Mouse (Mus musculus) cerebellum, adult 11 months (tissue): Measurements from ENCODE around the gene Aire.

Source experiments
- DNase-seq: peaks from one replicate; pipeline ENCODE4 v3.0.0; 2022

Gene Aire

DNA sequence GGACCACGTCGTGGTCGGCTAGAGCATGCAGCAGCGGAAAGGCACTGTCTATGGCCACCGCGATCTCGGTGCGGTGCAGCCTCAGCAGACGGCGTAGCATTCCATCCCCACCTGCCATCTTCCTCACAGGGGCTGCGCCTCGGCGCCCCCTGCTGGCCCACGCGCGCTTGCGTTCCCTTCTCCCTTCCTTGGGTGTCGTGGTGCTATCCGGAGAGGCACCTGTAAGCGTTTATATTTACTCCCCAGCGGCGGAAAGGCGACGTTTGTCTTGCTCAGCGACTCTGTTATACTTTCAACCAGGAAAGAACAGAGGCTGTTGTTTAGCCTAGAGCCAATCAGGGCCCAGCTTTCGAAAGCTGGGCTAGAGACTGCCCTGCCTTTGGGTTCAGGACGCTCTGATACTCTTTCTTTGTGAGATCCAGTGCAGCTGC, at the start of gene Aire:
Gene Aire (minus strand): TSS at position 205 of the 431 bp plus-strand sequence.
- DNase-seq = peak; percentile 28

DNA sequence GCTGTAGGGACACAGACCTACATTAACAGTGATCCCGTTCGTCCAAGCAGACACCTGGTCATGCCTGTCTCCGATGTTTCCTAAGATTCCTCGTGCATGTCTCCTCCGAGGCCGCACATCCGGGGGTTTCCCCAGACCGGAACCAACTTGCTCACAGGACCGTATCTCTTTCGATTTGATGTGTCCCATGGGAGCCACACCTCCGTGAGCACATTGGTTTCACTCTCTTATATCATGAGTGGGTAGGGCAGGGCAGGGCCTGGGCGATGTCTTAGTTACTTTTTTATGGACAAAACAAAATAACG, 49.3 kb upstream of the Aire start:
- DNase-seq = no peak

DNA sequence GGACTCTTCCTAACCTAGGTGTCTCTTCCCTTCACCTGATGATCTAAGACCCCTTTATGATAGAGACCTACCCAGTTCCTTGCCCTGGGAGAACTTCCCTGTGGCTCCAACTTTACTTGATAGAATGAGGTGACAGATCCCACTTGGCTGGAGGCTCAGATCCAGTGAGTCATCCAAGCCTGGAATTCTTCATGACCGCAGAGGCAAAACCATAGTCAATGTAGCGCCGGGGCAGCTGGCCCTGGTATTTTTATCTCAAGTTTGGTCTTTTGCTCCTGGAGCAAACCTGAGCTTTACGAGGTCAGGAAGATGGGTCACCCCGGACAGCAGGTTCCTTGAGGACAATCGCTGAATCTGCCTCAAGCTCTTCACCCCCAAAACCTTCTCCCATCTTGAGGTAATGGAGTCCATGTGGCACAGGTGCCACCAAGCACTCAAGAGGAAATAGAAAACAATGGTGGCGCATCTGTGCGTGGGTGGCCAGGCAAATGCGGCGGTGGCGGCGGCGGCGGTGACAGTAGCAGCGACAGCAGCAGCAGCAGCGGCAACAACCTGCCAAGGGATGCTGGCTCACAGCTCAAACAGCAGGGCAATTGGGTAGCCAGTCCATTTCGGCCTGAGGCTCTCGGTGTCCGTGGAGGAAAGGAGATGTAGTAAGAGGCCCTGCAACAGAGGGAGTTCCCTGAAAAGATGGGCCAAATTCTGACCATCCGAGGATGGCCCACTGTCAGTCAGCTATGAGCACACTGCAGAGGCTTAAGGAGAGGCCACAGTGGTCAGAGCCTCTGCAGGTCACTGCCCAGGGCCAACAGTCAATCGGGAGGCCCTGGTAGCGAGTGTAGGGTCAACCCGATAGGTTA, 48.7 kb upstream of the Aire start:
- no peak for DNase-seq

DNA sequence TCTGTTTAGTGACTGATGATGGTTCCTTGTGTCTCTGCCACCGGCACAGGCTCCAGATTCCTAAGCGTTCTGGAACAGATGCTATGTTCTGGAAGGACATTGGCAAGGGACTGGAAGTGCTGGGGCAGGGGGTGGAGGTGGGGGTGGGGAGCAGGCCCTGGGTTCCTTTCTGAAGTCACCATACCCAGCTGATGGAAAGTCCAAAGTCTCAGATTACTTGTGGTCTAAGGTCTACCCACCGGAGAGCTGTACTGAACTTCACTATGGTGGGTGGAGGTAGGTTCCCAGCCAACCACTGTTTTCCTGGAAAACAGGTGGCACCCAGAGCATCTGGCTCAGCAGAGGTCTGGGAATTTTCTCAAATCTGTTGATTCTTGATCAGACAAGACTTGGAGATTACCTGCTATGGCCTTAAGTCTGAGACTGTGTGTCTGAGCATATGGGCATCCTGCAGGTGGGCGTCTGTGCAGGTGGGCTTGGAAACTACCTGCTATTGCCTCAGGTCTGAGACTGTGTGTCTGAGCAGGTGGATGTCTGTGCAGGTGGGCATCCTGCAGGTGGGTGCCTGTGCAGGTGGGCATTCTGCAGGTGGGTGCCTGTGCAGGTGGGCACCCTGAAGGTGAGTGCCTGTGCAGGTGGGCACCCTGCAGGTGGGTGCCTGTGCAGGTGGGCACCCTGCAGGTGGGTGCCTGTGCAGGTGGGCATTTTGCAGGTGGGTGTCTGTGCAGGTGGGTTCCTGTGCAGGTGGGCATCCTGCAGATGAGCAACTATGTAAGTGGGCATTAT, 47.5 kb upstream of the Aire start:
- DNase-seq = no peak

DNA sequence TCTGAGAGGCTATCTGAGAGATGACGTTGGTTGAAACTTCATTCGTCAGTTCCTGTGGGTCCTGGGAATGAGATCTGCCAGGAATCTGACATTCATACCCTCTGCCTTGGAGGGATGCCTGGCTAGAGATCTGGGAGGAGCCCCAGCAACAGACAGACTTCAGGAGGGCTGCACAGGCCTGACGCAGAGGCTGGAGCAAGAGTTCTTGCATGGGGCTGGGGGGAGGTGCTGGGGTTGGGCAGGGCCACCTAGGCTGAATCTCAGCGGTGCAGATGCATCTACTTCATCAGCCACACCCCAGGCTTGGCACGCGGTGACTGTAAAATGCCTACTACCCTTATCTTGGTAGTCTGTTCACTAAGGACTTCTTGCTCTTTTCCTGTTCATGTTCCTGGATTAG, 46.8 kb upstream of the Aire start:
- no peak for DNase-seq

DNA sequence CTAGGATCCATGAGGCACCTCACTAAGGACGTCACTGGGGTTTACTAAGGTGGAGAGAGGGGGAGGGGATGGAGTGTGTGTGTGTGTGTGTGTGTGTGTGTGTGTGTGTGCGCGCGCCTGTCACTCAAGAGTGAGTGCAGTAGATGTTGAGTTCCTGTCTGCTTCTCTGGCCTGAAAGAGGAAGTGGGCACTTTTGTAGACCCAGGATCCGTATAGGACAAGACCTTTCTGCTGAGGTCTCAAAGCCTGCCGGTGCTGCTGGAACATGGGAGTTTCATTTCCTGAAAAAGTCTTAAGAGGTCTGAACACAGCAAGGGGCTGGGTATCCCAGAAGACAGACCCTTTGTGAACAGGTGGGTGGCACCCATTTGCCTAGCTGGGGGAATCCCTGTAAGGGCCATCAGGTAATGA, 43.7 kb upstream of the Aire start:
- DNase-seq = no peak

DNA sequence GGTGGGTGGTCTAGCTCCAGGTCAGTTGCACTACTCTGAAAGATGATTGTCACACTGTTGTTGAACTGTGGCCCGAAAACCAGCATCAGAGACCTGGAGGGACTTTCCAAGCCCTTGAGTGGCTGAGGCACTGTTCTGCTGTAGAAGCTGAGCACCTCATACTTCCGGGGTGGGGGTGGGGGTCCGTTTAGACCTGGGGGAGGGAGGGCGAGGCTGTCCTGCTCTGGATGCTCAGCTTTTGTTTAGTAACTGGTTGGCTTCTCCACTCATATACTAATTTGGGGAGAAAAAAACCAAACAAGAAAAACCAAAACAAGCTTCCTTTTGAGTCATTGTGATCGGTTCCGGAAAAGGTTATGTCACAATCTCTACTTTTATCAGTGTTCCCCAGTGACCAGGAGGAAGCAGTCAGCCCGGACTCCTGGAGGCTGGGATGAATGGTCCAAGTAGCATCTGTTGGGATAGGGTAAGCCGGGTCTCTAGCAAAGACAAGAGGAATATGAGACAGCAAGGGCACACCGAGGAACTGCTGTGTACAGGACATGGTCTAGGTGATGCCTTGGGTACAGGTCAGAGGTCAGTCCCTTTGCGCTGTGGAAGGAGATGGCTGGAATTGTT, 43.1 kb upstream of the Aire start:
- DNase-seq = no peak

DNA sequence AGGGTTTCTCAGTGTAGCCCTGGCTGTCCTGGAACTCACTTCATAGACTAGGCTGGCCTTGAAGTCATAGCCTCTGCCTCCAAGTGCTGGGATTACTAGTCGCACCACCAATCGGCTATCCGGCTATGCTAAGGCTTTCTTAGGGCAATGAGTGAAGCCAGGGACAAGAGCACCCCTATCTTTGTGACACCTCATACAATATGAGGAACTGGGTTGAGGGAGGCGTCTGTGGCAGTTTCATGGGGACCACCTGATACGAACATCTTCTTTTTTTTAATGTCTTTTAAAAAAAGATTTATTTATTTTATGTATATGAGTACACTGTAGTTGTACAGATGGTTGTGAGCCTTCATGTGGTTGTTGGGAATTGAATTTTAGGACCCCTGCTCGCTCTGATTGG, 42.3 kb upstream of the Aire start:
- DNase-seq = no peak

DNA sequence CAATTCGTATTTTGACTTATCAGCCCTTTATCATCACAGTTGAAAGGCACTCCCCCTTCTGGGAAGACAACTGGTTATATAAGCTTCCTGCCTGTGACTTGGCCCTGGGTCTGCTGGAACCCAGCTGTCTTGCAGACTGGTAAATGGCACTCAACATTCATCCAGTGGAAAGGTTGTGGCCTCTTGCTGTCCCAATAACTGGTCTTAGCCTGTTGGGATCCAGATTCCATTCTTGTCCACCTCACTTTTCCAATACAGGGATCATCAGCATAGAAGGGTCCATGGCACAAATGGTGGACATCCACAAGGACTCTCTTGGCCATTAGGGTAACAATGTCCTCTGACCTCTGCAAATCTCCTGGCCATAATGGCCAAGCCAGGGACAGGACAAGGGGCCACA, 40.7 kb upstream of the Aire start:
- DNase-seq = no peak

DNA sequence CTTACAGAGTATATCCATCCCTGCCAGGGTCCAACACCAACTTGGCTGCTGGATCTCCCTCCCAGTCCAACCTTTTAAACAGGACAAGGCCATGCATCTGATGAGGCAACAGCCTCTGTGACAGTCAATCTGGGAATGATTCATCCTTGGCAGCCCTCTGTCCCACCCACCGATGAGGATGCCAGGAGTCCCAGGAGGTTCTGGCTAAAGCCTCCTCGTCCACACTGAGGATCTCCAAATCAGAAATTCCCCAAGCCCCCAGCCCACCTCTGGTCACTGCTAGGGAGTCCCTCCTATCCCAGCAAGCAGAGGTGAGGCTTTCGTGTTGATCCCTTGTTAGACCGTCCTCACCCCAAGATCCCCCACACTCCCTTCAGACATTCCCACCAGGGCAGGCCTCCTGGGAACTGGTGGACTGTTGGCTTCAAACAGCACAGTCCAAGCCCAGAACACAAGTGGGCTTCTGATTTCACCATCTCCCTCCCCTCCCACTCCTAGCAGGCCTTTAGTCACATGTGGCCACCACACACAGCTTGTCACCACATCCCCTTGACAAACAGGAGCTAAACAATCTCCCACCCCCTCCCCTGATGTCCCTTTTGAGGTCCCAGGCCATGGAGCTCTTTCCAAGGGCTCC, 36.7 kb upstream of the Aire start:
- DNase-seq = no peak

DNA sequence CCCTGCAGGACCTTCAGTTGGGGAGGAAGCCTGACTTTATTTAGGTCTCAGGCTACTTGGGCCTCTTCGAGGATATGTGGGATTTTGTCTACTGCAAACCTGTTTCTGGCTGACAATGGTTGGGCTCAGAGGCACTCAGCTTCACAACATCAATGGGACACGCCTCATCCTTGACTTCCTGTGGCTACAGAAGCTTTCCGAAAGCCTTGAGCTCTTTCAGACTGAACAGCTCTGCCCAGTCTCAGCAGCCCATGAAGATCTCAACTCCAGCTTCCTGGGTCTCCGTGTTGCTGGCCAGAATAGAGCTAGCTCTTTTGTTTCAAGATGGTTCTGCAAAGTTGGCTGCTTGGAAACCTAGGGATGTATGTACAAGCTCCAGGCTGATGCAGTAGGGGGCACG, 34.9 kb upstream of the Aire start:
- DNase-seq = no peak

DNA sequence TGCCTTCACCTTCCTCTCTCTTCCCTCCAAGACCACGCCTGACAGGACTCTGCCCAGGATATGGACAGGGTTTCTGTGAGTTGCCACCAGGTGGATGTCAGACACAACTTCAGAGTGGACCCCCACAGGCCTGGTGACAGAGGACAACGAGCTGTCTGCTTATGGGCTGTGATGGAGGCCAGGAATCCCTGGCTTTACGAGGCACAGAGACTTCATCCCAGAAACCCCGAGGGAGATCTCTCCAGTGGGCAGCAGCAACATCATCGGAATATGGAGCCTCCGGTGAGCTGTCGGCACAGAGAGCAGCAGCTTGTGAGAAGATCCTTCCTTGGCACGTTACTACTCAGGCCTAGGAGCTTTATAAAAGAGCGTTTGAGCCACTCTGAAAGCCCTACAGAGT, 34.5 kb upstream of the Aire start:
- no peak for DNase-seq

DNA sequence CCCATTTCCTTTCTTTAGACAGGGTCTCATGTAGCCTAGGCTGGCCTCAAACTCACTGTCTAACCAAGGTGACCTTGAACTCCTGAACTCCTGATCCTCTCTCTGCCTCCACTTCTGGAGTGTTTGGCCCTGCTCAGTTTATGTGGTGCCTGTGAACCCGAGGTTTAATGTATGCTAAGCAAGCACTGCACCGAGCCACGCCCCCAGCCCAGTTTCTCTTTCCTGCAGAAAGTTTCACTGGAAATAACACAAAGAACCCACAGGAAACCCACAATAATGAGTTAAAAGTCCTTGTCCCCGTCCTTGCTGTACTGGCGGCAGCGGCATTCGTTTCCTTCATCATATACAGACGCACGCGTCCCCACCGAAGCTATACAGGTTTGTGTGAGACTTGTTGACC, 31.6 kb upstream of the Aire start:
- no peak for DNase-seq

DNA sequence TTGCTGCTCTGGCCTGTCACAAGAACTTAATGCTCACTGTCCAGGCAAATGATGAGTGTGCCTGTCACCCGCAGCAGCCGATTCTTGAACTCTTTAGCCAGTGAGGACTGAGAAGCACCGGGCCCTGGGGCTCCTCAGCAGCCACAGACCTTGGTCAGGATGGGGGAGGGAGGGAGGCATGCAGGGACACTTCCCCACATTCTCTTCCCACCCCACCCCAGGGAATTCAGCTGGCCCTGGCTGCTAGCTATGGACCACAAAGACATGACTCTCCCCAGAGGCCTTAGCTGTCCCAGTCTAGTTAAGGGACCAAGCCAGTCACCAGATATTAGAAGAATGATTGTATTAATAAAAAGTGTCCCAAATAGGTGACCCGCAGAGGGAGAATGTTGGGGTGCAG, 30.7 kb upstream of the Aire start:
- DNase-seq = no peak

DNA sequence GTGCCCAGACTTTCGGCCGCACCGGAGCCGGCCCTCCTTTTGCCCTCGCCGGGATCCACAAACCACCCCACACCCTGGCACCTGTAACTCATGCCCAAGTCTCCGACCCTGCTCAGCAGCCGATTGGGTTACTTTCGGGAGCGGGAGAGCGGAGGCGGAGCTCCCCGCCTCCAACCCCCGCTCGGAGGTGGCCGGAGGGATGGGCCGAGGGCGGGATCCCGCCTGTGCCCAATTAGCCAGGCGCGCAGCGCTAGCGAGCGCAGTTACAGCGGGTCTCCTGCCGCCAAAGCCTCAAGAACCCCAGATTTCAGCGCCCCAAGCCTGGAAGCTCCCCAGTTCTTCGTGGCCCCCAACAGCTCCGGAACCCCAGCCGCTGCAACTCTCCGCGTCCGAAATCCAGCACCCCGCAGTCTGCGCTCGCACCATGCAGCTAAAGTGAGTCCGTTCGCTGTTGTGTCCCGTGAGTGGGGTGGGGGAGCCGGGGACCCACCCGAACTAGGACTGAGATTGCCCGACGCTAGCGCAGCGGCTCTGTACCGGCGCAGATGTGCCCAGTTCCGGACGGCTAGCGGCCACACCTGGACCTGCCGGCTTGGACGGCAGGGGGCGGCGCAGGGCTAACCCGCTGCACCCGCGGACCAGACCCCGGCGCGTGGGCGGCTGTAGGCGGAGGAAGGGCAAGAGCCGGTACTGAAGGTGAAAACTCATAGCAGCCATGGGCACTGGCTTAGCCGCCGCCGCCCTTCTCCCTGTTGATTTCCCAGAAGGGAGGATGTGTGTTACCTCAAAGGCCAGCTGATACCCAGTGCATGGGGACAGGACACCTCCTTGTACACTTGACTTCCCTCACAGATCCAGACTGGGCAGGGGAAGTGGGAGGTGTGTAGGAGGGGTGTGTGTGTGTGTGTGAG, 25.9 kb upstream of the Aire start, which contains the start of gene Icosl:
Gene Icosl (plus strand): TSS at position 202 of the 911 bp plus-strand sequence.
- DNase-seq = peak; percentile 35

DNA sequence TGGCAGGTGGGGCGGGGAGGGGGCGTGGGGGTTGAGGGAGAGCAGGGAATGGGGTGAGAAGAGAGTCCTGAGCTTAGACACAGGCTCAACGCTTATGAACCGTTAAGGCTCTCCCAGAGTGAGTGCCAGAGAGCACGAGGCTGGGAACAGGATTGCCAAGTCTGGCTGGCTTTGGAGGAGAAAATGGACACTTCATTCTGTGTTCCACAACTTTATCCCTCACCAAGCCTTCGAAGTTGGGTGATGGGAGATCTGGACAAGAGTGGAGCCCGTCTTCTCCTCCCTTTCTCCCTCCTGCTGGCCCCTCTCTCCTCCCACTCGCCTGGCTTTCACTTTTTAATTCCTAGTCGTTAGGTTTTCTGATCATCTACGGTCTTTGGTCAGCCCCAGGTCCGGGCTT, 25.1 kb upstream of the Aire start:
- no peak for DNase-seq

DNA sequence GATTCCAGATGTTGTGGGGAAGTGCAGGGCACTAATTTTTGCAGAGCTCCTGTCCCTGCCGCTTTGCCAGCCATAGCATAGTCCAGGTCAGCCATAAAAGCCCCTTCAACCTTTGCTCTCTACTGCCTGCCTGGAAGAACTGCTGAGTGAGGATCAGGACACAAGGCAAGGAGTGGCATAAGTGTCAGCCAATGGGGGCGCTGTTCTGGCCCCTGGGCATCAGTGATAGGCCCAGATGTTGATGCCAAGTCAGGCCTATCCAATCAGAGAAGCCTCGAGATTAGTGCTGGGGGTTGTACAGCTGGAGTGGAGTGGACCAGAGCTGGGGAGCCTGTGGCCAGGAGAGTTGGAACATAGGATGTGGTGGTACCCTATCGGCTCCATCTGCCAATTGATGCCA, 23.8 kb upstream of the Aire start:
- no peak for DNase-seq

DNA sequence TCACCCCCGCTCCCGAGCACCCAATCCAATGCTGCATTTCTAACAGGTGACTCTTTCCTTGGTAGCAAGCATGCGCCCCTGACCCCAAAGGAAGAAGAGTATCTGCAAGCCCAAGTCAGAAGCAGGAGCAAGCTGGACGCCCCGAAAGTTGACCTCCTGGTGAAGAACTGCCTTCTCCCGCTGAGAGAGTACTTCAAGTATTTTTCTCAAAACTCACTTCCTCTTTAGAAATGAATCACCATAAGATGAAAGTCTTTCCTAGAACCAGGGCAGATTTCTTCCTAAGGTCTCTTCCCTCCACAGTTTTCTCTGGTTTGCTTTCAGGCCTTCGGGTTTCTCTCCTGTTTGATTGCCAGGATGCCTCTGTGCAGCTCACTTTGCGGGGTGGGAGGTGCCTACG, 19.7 kb upstream of the Aire start:
- DNase-seq = no peak

DNA sequence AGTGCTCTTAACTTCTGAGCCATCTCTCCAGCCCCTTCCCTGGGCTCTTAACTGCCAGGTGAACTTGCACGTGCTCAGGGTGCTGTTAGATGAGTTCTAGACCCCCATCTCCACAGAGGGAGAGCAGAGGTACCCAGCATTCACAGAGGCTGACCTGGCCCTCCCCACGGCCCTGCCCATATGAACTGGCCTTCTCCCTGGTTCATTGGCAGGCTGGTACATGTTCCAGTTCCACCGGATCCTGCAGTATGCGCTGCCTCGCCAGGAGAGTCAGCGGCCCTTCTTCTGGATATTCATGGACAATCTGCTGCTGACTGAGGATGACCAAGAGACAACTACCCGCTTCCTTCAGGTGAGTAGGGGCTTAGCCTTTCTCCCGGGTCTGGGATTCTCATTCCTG, 13.6 kb upstream of the Aire start:
- no peak for DNase-seq

DNA sequence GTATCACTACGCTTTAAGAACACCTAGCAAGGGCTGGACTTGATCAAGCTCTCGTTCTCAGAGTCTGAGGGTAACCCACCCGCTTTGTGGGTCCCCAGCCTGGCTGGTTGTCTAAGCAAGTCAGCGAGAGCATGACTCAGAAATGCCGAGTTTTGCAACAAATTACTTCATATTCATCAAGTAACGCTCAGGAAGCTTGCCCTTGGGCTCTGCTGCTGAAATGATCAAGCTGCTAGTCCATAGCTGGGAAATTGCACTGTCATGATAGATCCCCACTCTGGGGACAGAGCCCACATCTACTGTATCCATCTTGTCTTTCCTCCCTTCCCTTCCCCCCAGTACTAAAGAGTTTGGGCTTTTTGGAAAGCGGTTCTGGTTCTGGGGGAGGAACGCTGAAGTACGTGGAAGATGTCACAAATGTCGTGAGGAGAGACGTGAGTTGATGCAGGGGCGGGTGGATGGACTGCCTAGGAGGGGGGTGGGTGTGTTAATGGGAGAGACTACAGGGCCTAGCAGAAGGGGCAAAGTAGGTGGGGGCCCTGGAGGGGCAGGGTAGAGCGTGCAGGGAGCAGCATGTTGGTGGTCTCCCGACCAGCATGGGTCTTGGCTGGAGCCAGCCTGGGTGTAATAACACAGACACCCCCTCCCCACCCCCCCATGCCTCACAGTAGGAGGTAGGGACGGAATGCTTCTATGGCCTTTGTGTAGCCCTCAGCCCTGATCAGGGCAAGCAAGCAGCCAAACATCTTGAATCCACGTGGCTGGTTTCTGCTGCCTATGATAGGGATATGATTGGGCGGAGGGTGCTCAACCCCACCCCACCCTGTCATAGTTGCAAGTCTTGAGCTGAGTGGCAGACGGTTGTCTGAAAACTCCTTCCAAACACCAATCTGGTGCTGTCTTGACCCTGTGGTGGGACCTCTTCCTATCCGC, 11.5 kb upstream of the Aire start:
- DNase-seq = no peak

DNA sequence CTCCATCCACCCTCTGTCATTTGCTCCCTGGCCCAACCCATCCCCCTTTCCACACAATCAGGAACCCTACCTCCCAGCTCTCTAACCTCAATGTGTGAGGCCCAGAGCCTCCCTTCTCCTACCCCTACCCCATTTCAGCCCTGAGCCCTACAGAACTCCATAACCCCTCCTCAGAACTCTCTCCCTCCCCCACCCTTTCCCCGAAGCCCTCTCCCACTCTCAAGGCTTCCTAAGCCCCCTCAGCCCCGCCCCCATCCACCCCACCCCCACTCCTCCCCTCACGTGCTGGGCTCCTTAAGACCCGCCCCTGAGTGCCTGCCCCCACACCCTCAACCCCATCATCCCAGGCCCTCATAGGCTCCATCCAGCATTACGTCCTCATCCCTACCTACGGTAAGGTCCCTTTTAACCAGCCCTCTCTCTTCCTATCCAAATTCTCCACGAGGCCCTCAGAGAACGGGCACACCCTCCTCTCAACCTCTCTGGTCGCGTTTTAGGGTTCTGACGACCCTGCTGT, 6.2 kb upstream of the Aire start:
- no peak for DNase-seq
